10 mouse cellular contexts compared by ENCODE assay signal in the genomic region with DNA sequence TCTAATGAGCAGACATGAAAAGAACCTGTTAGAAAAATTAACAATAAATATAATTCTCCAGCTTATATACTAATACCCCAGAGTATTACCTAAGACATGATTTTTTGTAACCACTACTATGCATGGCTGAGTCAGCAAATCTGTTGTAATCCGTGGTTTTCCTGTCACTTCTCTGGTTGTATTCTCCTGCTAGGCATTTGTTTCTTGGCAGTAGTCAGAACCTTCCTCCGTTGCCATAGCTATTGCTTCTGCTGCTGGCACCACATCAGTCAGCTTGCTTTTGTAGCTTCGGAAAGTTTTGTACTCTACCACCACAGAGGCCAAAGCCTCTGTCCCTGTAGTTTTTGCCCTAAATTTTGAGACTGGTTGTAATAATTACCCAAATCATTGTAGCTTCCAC.
A peak's percentile ranks its signal among the peaks of the same experiment; 100 is the strongest.
DNase-seq lines count a peak whose midpoint lies in the region; ATAC-seq and TF ChIP-seq lines count a peak whose summit lies in the region.
"Had no signal": no experiment of that assay in that cellular context is flagged by ENCODE, and none has a peak within 500 bp of the region (broad histone marks: within the 10 kb centered on the region; RNA-seq: fewer than 3 reads in every experiment).

No protein-coding gene starts in this region.

- H3K4me3 ChIP-seq in embryonic facial prominence, embryonic 14.5 days (ENCODE audit: low read depth, low read length), result no peak overlapping the region
- no peak overlapping the region for H3K4me3 ChIP-seq in embryonic facial prominence, embryonic 10.5 days
- H3K4me3 ChIP-seq in midbrain, embryonic 14.5 days (replicated peaks; ENCODE audit: low read depth, low read length), result no peak overlapping the region
- no peak overlapping the region for H3K4me3 ChIP-seq in midbrain, embryonic 10.5 days
- H3K4me3 ChIP-seq in forebrain, postnatal 0 days (ENCODE audit: low read depth, low read length), result no peak overlapping the region
- H3K4me3 ChIP-seq: limb, embryonic 15.5 days had no signal

- no peak overlapping the region for H3K27ac ChIP-seq in embryonic facial prominence, embryonic 14.5 days (replicated peaks; ENCODE audit: low read depth, low read length)
- no peak overlapping the region for H3K27ac ChIP-seq in embryonic facial prominence, embryonic 10.5 days (replicated peaks)
- H3K27ac ChIP-seq in midbrain, embryonic 14.5 days (replicated peaks; ENCODE audit: low read depth, low read length), result no peak overlapping the region
- H3K27ac ChIP-seq in midbrain, embryonic 10.5 days (replicated peaks), result no peak overlapping the region
- H3K27ac ChIP-seq in forebrain, postnatal 0 days (ENCODE audit: low read depth, low read length), result no peak overlapping the region
- H3K27ac ChIP-seq: limb, embryonic 15.5 days had no signal

- H3K4me1 ChIP-seq in embryonic facial prominence, embryonic 14.5 days (ENCODE audit: control insufficient read depth, insufficient read depth, low read length), result no peaks in the 10 kb centered on the region
- H3K4me1 ChIP-seq in embryonic facial prominence, embryonic 10.5 days, result peaks cover under 1% of the 10 kb centered on the region; the same call in 1 of the 2 replicates
- no peaks in the 10 kb centered on the region for H3K4me1 ChIP-seq in midbrain, embryonic 14.5 days (ENCODE audit: control insufficient read depth, insufficient read depth, low read length)
- peaks cover under 1% of the 10 kb centered on the region; the same call in 1 of the 2 replicates for H3K4me1 ChIP-seq in midbrain, embryonic 10.5 days
- no peaks in the 10 kb centered on the region for H3K4me1 ChIP-seq in forebrain, postnatal 0 days (ENCODE audit: insufficient read depth)
- H3K4me1 ChIP-seq: limb, embryonic 15.5 days had no signal

- peak; percentile 78 for DNase-seq in embryonic facial prominence, embryonic 14.5 days (ENCODE audit: low spot score)
- DNase-seq in embryonic facial prominence, embryonic 10.5 days (ENCODE audit: low spot score), result no peak
- peak; percentile 43 for DNase-seq in midbrain, embryonic 14.5 days
- DNase-seq in midbrain, embryonic 10.5 days (ENCODE audit: low spot score), result no peak
- peak; percentile 74 for DNase-seq in forebrain, postnatal 0 days
- peak; percentile 3 to 16 for DNase-seq in right cerebral cortex, postnatal 36 days (ENCODE audit: low spot score in 2 of 2)
- DNase-seq in spleen, postnatal 10 days (ENCODE audit: low spot score in 2 of 2), result no peak
- no peak for DNase-seq in urinary bladder, adult 18-20 months (ENCODE audit: low spot score in 2 of 2)
- DNase-seq: kidney, adult 18-20 months had no signal

- TF ChIP-seq CTCF in forebrain, postnatal 0 days (IDR thresholded peaks at IDR 0.05; ENCODE audit: low read depth), result no peak

- ATAC-seq in embryonic facial prominence, embryonic 14.5 days (ENCODE audit: low read depth), result no peak; the same call in 1 of the 2 replicates
- ATAC-seq in midbrain, embryonic 14.5 days (ENCODE audit: low FRiP score, low TSS enrichment), result no peak
- ATAC-seq in forebrain, postnatal 0 days, result peak; percentile 79

- no peaks in the 10 kb centered on the region for H3K36me3 ChIP-seq in embryonic facial prominence, embryonic 14.5 days (ENCODE audit: control insufficient read depth, insufficient read depth, low read length)
- no peaks in the 10 kb centered on the region for H3K36me3 ChIP-seq in embryonic facial prominence, embryonic 10.5 days (replicated peaks)
- H3K36me3 ChIP-seq in midbrain, embryonic 14.5 days (ENCODE audit: control insufficient read depth, insufficient read depth, low read length), result no peaks in the 10 kb centered on the region
- no peaks in the 10 kb centered on the region for H3K36me3 ChIP-seq in midbrain, embryonic 10.5 days
- H3K36me3 ChIP-seq in forebrain, postnatal 0 days (ENCODE audit: insufficient read depth), result no peaks in the 10 kb centered on the region
- H3K36me3 ChIP-seq: limb, embryonic 15.5 days had no signal

- H3K4me2 ChIP-seq in embryonic facial prominence, embryonic 14.5 days (ENCODE audit: low read depth, low read length), result no peak overlapping the region
- H3K4me2 ChIP-seq in midbrain, embryonic 14.5 days (ENCODE audit: low read length), result no peak overlapping the region
- H3K4me2 ChIP-seq in forebrain, postnatal 0 days (ENCODE audit: low read depth), result no peak overlapping the region
- H3K4me2 ChIP-seq: limb, embryonic 15.5 days had no signal

- H3K9ac ChIP-seq in embryonic facial prominence, embryonic 14.5 days (ENCODE audit: low read depth, low read length), result no peak overlapping the region
- no peak overlapping the region for H3K9ac ChIP-seq in midbrain, embryonic 14.5 days (replicated peaks; ENCODE audit: low read length)
- H3K9ac ChIP-seq in forebrain, postnatal 0 days, result no peak overlapping the region
- H3K9ac ChIP-seq: limb, embryonic 15.5 days had no signal

- no peaks in the 10 kb centered on the region for H3K27me3 ChIP-seq in embryonic facial prominence, embryonic 14.5 days (replicated peaks; ENCODE audit: control insufficient read depth, insufficient read depth, low read length)
- H3K27me3 ChIP-seq in embryonic facial prominence, embryonic 10.5 days (replicated peaks; ENCODE audit: low read depth, poor library complexity, severe bottlenecking), result no peaks in the 10 kb centered on the region
- H3K27me3 ChIP-seq in midbrain, embryonic 14.5 days (ENCODE audit: control insufficient read depth, insufficient read depth, low read length), result no peaks in the 10 kb centered on the region
- H3K27me3 ChIP-seq in midbrain, embryonic 10.5 days (ENCODE audit: low read depth, poor library complexity, severe bottlenecking), result no peaks in the 10 kb centered on the region
- no peaks in the 10 kb centered on the region for H3K27me3 ChIP-seq in forebrain, postnatal 0 days (ENCODE audit: insufficient read depth, low read length)
- H3K27me3 ChIP-seq: limb, embryonic 15.5 days had no signal

- WGBS in embryonic facial prominence, embryonic 14.5 days, result 32% methylated on average over 3 of the region's 3 CpGs
- 91% methylated on average over 3 of the region's 3 CpGs for WGBS in embryonic facial prominence, embryonic 10.5 days
- WGBS in midbrain, embryonic 14.5 days, result 54% methylated on average over 3 of the region's 3 CpGs
- 85% methylated on average over 3 of the region's 3 CpGs for WGBS in midbrain, embryonic 10.5 days
- 25% methylated on average over 3 of the region's 3 CpGs for WGBS in forebrain, postnatal 0 days

- H3K9me3 ChIP-seq in embryonic facial prominence, embryonic 14.5 days (ENCODE audit: control insufficient read depth, low read length), result no peaks in the 10 kb centered on the region
- H3K9me3 ChIP-seq in embryonic facial prominence, embryonic 10.5 days, result no peaks in the 10 kb centered on the region
- H3K9me3 ChIP-seq in midbrain, embryonic 14.5 days (ENCODE audit: control insufficient read depth, low read length), result no peaks in the 10 kb centered on the region
- no peaks in the 10 kb centered on the region for H3K9me3 ChIP-seq in midbrain, embryonic 10.5 days (replicated peaks)
- H3K9me3 ChIP-seq in forebrain, postnatal 0 days (ENCODE audit: low read length), result no peaks in the 10 kb centered on the region
- H3K9me3 ChIP-seq: limb, embryonic 15.5 days had no signal

Comparison
In these comparisons a context has a peak if more than half of its experiments do, and no peak if none do; other contexts are left out.
1. DNase-seq: peak in embryonic facial prominence, embryonic 14.5 days (single experiment), midbrain, embryonic 14.5 days (single experiment), forebrain, postnatal 0 days (single experiment) and right cerebral cortex, postnatal 36 days (2 of 2); none in embryonic facial prominence, embryonic 10.5 days (single experiment), midbrain, embryonic 10.5 days (single experiment), spleen, postnatal 10 days (0 of 2) and urinary bladder, adult 18-20 months (0 of 2).